Mouse (Mus musculus) lung, adult 10 weeks (tissue): Measurements from ENCODE around the gene Ifi208. TPM values are rescaled to one million over a fixed set of nuclear protein-coding genes. Genes with fewer than 3 reads are reported as not detected.

Experiments
- polyA plus RNA-seq: library from polyadenylated mRNA; stranded (reverse); fragments of 350-450 nt; fragmentation: Illumina TruSeq; extraction: RNeasy Lipid Tissue Mini Kit (QIAGEN cat#74804); gene quantifications from one replicate; pipeline ENCODE4 v1.2.3, GENCODE M21; 2014; ENCODE audit warnings: low read depth, low replicate concordance; ENCODE audit not compliant: insufficient read depth

Ifi208 gene
- 10.8 TPM for polyA plus RNA-seq

GRCm38 (mm10) chr1:173673458-173674097 is at the start of gene Ifi208:
Ifi208 (plus strand) TSS chr1:173673675.

GRCm38 (mm10) chr1:173630622-173631021 is 42.9 kb upstream of the Ifi208 start, which contains the start of gene Ifi209:
Ifi209 (plus strand) TSS chr1:173630917.

GRCm38 (mm10) chr1:173741656-173742055 is 68.2 kb downstream of the Ifi208 start, which contains the start of gene Ifi207:
Ifi207 (minus strand) TSS chr1:173741747.

Other genes starting within 250 kb of the Ifi208 start
- 2.8 TPM for gene Ifi206, start 182.6 kb upstream of the Ifi208 start, polyA plus RNA-seq
- 0.96 TPM for gene Ifi214, start 137.7 kb upstream of the Ifi208 start, polyA plus RNA-seq
- 9.7 TPM for gene Ifi213, start 74.4 kb upstream of the Ifi208 start, polyA plus RNA-seq
- 10.9 TPM for gene Ifi209, start 42.8 kb upstream of the Ifi208 start, polyA plus RNA-seq
- gene Ifi207, start 68.1 kb downstream of the Ifi208 start, polyA plus RNA-seq: 2.4 TPM
- 5.1 TPM for gene Ifi204, start 93.3 kb downstream of the Ifi208 start, polyA plus RNA-seq
- gene Ifi211, start 239.4 kb downstream of the Ifi208 start, polyA plus RNA-seq: 5.9 TPM